Mouse (Mus musculus): Measurements from ENCODE around the gene Upk2. TPM values are rescaled to one million over a fixed set of nuclear protein-coding genes. Genes with fewer than 3 reads are reported as not detected.
A peak's percentile ranks its signal among the peaks of the same experiment; 100 is the strongest.

The Upk2 gene
- total RNA-seq, 2 experiments from 2014 or later: not detected

- no peak for DNase-seq (ENCODE audit: low spot score in 2 of 2)
- intact Hi-C loops (cut with DNase I): no loop called here
Observed at GRCm38 (mm10) chr9:44489651-44490085, 34.9 kb upstream of the Upk2 start.

- DNase-seq (ENCODE audit: low spot score in 2 of 2): peak; percentile 51 to 53
- intact Hi-C loops (cut with DNase I): no loop called here
Observed at GRCm38 (mm10) chr9:44488855-44489381, 34.1 kb upstream of the Upk2 start.

GRCm38 (mm10) chr9:44488416-44488815, 33.6 kb upstream of the Upk2 start:
- DNase-seq (ENCODE audit: low spot score in 2 of 2): no peak
- intact Hi-C loops (cut with DNase I): no loop called here

- intact Hi-C loops (cut with DNase I): no loop called here
- no peak for DNase-seq (ENCODE audit: low spot score in 2 of 2)
Observed at GRCm38 (mm10) chr9:44487441-44487840, 32.7 kb upstream of the Upk2 start.

- DNase-seq (ENCODE audit: low spot score in 2 of 2): no peak
- intact Hi-C loops (cut with DNase I): no loop called here
Observed at GRCm38 (mm10) chr9:44486741-44487421, 32.1 kb upstream of the Upk2 start.

- no peak for DNase-seq (ENCODE audit: low spot score in 2 of 2)
Observed at GRCm38 (mm10) chr9:44486335-44486734, 31.6 kb upstream of the Upk2 start.

GRCm38 (mm10) chr9:44485516-44486161, 30.9 kb upstream of the Upk2 start:
- intact Hi-C loops (cut with DNase I): no loop called here
- DNase-seq (ENCODE audit: low spot score in 2 of 2): no peak

More at GRCm38 (mm10) chr9:44486335-44486734, 31.6 kb upstream of the Upk2 start:
- intact Hi-C loops (cut with DNase I): no loop called here

- intact Hi-C loops (cut with DNase I): no loop called here
- no peak for DNase-seq (ENCODE audit: low spot score in 2 of 2)
Observed at GRCm38 (mm10) chr9:44485105-44485515, 30.3 kb upstream of the Upk2 start.

GRCm38 (mm10) chr9:44484311-44485104, 29.7 kb upstream of the Upk2 start:
- DNase-seq (ENCODE audit: low spot score in 2 of 2): no peak
- intact Hi-C loops (cut with DNase I): no loop called here

- peak; percentile 65 to 66 for DNase-seq (ENCODE audit: low spot score in 2 of 2)
- intact Hi-C loops (cut with DNase I): no loop called here
Observed at GRCm38 (mm10) chr9:44483510-44484044, 28.8 kb upstream of the Upk2 start.

GRCm38 (mm10) chr9:44483041-44483509, 28.3 kb upstream of the Upk2 start:
- DNase-seq (ENCODE audit: low spot score in 2 of 2): no peak

GRCm38 (mm10) chr9:44482552-44482951, 27.8 kb upstream of the Upk2 start, which contains the start of gene Bcl9l:
Bcl9l (plus strand) TSS chr9:44482825.
- peak; percentile 92 to 94 for DNase-seq (ENCODE audit: low spot score in 2 of 2)
- intact Hi-C loops (cut with DNase I): loop anchor here (1.0 kb wide), 1 partner anchor 16 kb away; no protein-coding TSS in a partner anchor

More at GRCm38 (mm10) chr9:44483041-44483509, 28.3 kb upstream of the Upk2 start:
- intact Hi-C loops (cut with DNase I): no loop called here

GRCm38 (mm10) chr9:44482112-44482511, 27.3 kb upstream of the Upk2 start:
- intact Hi-C loops (cut with DNase I): loop anchor here (1.0 kb wide), 1 partner anchor 16 kb away; no protein-coding TSS in a partner anchor

GRCm38 (mm10) chr9:44479628-44480428, 25.1 kb upstream of the Upk2 start:
- intact Hi-C loops (cut with DNase I): loop anchor here (2.0 kb wide), 1 partner anchor 23 kb away; no protein-coding TSS in a partner anchor
- DNase-seq (ENCODE audit: low spot score in 2 of 2): peak; percentile 88 to 95

More at GRCm38 (mm10) chr9:44482112-44482511, 27.3 kb upstream of the Upk2 start:
- DNase-seq (ENCODE audit: low spot score in 2 of 2): no peak

GRCm38 (mm10) chr9:44478959-44479605, 24.3 kb upstream of the Upk2 start:
- DNase-seq (ENCODE audit: low spot score in 2 of 2): peak; percentile 64 to 74
- intact Hi-C loops (cut with DNase I): loop anchor here (2.0 kb wide), 1 partner anchor 22 kb away; no protein-coding TSS in a partner anchor

GRCm38 (mm10) chr9:44478229-44478921, 23.6 kb upstream of the Upk2 start:
- peak; percentile 70 to 79 for DNase-seq (ENCODE audit: low spot score in 2 of 2)
- intact Hi-C loops (cut with DNase I): loop anchor here (2.0 kb wide), 1 partner anchor 22 kb away; no protein-coding TSS in a partner anchor
